Mouse (Mus musculus): Measurements from ENCODE around the gene Golt1b. TPM values are rescaled to one million over a fixed set of nuclear protein-coding genes. Genes with fewer than 3 reads are reported as not detected.

Golt1b gene
- total and polyA plus RNA-seq, 2 experiments = 1.7 to 2.5 TPM

GRCm38 (mm10) chr6:142387755-142388271 is 792 bp downstream of the Golt1b start:
- no peaks in the 10 kb centered on the region for H3K27me3 ChIP-seq (ENCODE audit: control insufficient read depth, insufficient read depth, low read length)
- peaks cover 23% of the 10 kb centered on the region; the same call in 1 of the 2 replicates for H3K79me2 ChIP-seq (ENCODE audit: control insufficient read depth, insufficient read depth, low read length)
- H3K36me3 ChIP-seq (ENCODE audit: control insufficient read depth, insufficient read depth, low read length) = no peaks in the 10 kb centered on the region
- no peak for DNase-seq (ENCODE audit: extremely low read depth, low read depth, low spot score)
- peak overlapping the region; percentile 78 for H3K9ac ChIP-seq (ENCODE audit: low read depth, low read length)
- no peak for TF ChIP-seq CTCF (IDR thresholded peaks at IDR 0.05; ENCODE audit: low read depth, low read length)
- TF ChIP-seq POLR2A (IDR thresholded peaks at IDR 0.05; ENCODE audit: extremely low read depth, insufficient read depth, low read length) = no peak
- WGBS = 17% methylated on average over 8 of the region's 8 CpGs
- H3K4me3 ChIP-seq (ENCODE audit: insufficient read depth, low read depth, low read length) = peak overlapping the region; percentile 73
- H3K4me1 ChIP-seq (ENCODE audit: control insufficient read depth, insufficient read depth, low read length) = peaks cover 6% of the 10 kb centered on the region
- no peak overlapping the region for H3K27ac ChIP-seq (replicated peaks; ENCODE audit: insufficient read depth, low read depth, low read length)

- no peak overlapping the region for H3K9ac ChIP-seq (ENCODE audit: low read depth, low read length)
- no peak overlapping the region for H3K27ac ChIP-seq (replicated peaks; ENCODE audit: insufficient read depth, low read depth, low read length)
- H3K4me1 ChIP-seq (ENCODE audit: control insufficient read depth, insufficient read depth, low read length) = peaks cover 6% of the 10 kb centered on the region
- H3K36me3 ChIP-seq (ENCODE audit: control insufficient read depth, insufficient read depth, low read length) = no peaks in the 10 kb centered on the region
- 69% methylated on average over 2 of the region's 2 CpGs for WGBS
- DNase-seq (ENCODE audit: extremely low read depth, low read depth, low spot score) = no peak
- no peak overlapping the region for H3K4me3 ChIP-seq (ENCODE audit: insufficient read depth, low read depth, low read length)
- peaks cover 23% of the 10 kb centered on the region; the same call in 1 of the 2 replicates for H3K79me2 ChIP-seq (ENCODE audit: control insufficient read depth, insufficient read depth, low read length)
- TF ChIP-seq POLR2A (IDR thresholded peaks at IDR 0.05; ENCODE audit: extremely low read depth, insufficient read depth, low read length) (no peak), CTCF (IDR thresholded peaks at IDR 0.05; ENCODE audit: low read depth, low read length) (no peak)
- H3K27me3 ChIP-seq (ENCODE audit: control insufficient read depth, insufficient read depth, low read length) = no peaks in the 10 kb centered on the region
Observed at GRCm38 (mm10) chr6:142389101-142389500, 2.1 kb downstream of the Golt1b start.

DNA sequence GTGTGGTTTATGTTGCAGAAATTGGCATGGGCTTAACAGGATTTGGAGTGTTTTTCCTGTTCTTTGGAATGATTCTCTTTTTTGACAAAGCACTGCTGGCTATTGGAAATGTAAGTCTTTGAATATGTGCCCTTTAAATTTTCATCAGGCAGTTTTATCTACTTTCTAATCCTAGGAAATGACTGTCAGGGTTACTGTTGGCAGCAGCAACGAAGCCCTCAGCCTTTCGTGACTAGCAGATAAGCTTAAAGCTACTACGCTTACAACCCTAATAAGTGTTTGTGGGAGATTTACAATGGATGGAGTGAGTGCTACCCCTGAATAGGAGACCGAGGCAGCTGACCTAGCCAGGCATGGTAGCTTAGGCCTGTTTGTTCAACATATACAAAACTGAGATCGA is 5.3 kb downstream of the Golt1b start:
- no peak for DNase-seq (ENCODE audit: extremely low read depth, low read depth, low spot score)
- Histone ChIP-seq H3K27me3 (ENCODE audit: control insufficient read depth, insufficient read depth, low read length) (no peaks in the 10 kb centered on the region), H3K36me3 (ENCODE audit: control insufficient read depth, insufficient read depth, low read length) (peaks cover 9% of the 10 kb centered on the region; the same call in 1 of the 2 replicates), H3K9ac (ENCODE audit: low read depth, low read length) (no peak overlapping the region), H3K4me3 (ENCODE audit: insufficient read depth, low read depth, low read length) (no peak overlapping the region), H3K4me1 (ENCODE audit: control insufficient read depth, insufficient read depth, low read length) (peaks cover 3% of the 10 kb centered on the region; the same call in 1 of the 2 replicates), H3K79me2 (ENCODE audit: control insufficient read depth, insufficient read depth, low read length) (peaks cover 19% of the 10 kb centered on the region; the same call in 1 of the 2 replicates), H3K27ac (replicated peaks; ENCODE audit: insufficient read depth, low read depth, low read length) (no peak overlapping the region)
- 83% methylated on average over 5 of the region's 5 CpGs for WGBS
- TF ChIP-seq CTCF (IDR thresholded peaks at IDR 0.05; ENCODE audit: low read depth, low read length) (no peak), POLR2A (IDR thresholded peaks at IDR 0.05; ENCODE audit: extremely low read depth, insufficient read depth, low read length) (no peak)

GRCm38 (mm10) chr6:142394669-142395068 is 7.6 kb downstream of the Golt1b start:
- Histone ChIP-seq H3K4me3 (ENCODE audit: insufficient read depth, low read depth, low read length) (no peak overlapping the region), H3K9ac (ENCODE audit: low read depth, low read length) (no peak overlapping the region), H3K27me3 (ENCODE audit: control insufficient read depth, insufficient read depth, low read length) (no peaks in the 10 kb centered on the region), H3K79me2 (ENCODE audit: control insufficient read depth, insufficient read depth, low read length) (peaks cover 3% of the 10 kb centered on the region; the same call in 1 of the 2 replicates), H3K36me3 (ENCODE audit: control insufficient read depth, insufficient read depth, low read length) (peaks cover 9% of the 10 kb centered on the region; the same call in 1 of the 2 replicates), H3K4me1 (ENCODE audit: control insufficient read depth, insufficient read depth, low read length) (no peaks in the 10 kb centered on the region), H3K27ac (replicated peaks; ENCODE audit: insufficient read depth, low read depth, low read length) (no peak overlapping the region)
- DNase-seq (ENCODE audit: extremely low read depth, low read depth, low spot score) = no peak
- 65% methylated on average over 5 of the region's 5 CpGs for WGBS
- TF ChIP-seq CTCF (IDR thresholded peaks at IDR 0.05; ENCODE audit: low read depth, low read length) (no peak), POLR2A (IDR thresholded peaks at IDR 0.05; ENCODE audit: extremely low read depth, insufficient read depth, low read length) (no peak)

- H3K27ac ChIP-seq (replicated peaks; ENCODE audit: insufficient read depth, low read depth, low read length) = no peak overlapping the region
- no peak overlapping the region for H3K9ac ChIP-seq (ENCODE audit: low read depth, low read length)
- WGBS = 88% methylated on average over 6 of the region's 6 CpGs
- no peak overlapping the region for H3K4me3 ChIP-seq (ENCODE audit: insufficient read depth, low read depth, low read length)
- no peaks in the 10 kb centered on the region for H3K4me1 ChIP-seq (ENCODE audit: control insufficient read depth, insufficient read depth, low read length)
- H3K79me2 ChIP-seq (ENCODE audit: control insufficient read depth, insufficient read depth, low read length) = no peaks in the 10 kb centered on the region; the same call in 1 of the 2 replicates
- peaks cover 13% of the 10 kb centered on the region; the same call in 1 of the 2 replicates for H3K36me3 ChIP-seq (ENCODE audit: control insufficient read depth, insufficient read depth, low read length)
- no peaks in the 10 kb centered on the region for H3K27me3 ChIP-seq (ENCODE audit: control insufficient read depth, insufficient read depth, low read length)
- TF ChIP-seq POLR2A (IDR thresholded peaks at IDR 0.05; ENCODE audit: extremely low read depth, insufficient read depth, low read length) (no peak), CTCF (IDR thresholded peaks at IDR 0.05; ENCODE audit: low read depth, low read length) (no peak)
- no peak for DNase-seq (ENCODE audit: extremely low read depth, low read depth, low spot score)
Observed at GRCm38 (mm10) chr6:142395756-142396155, 8.7 kb downstream of the Golt1b start.

GRCm38 (mm10) chr6:142411140-142411539 is 24.1 kb downstream of the Golt1b start:
- Histone ChIP-seq H3K9ac (ENCODE audit: low read depth, low read length) (no peak overlapping the region), H3K4me3 (ENCODE audit: insufficient read depth, low read depth, low read length) (no peak overlapping the region), H3K27me3 (ENCODE audit: control insufficient read depth, insufficient read depth, low read length) (peaks cover 5% of the 10 kb centered on the region; the same call in 1 of the 2 replicates), H3K79me2 (ENCODE audit: control insufficient read depth, insufficient read depth, low read length) (no peaks in the 10 kb centered on the region), H3K27ac (replicated peaks; ENCODE audit: insufficient read depth, low read depth, low read length) (no peak overlapping the region), H3K36me3 (ENCODE audit: control insufficient read depth, insufficient read depth, low read length) (no peaks in the 10 kb centered on the region), H3K4me1 (ENCODE audit: control insufficient read depth, insufficient read depth, low read length) (no peaks in the 10 kb centered on the region)
- no peak for DNase-seq (ENCODE audit: extremely low read depth, low read depth, low spot score)
- no peak for TF ChIP-seq POLR2A (IDR thresholded peaks at IDR 0.05; ENCODE audit: extremely low read depth, insufficient read depth, low read length)
- no peak for TF ChIP-seq CTCF (IDR thresholded peaks at IDR 0.05; ENCODE audit: low read depth, low read length)
- 48% methylated on average over 1 of the region's 1 CpGs for WGBS

Data from liver, adult 2 months (tissue).